Mouse (Mus musculus) urinary bladder, postnatal 4 days (tissue): ENCODE results near the gene Sp2.
A peak's percentile ranks its signal among the peaks of the same experiment; 100 is the strongest.

ENCODE experiments used
- DNase-seq, 2 experiments: peaks; one replicate each; pipeline ENCODE4 v3.0.0; 2021 to 2022; ENCODE audit warnings: low spot score in 2 of 2

The Sp2 gene

GRCm38 (mm10) chr11:96970341-96970740 is 12.4 kb downstream of the Sp2 start:
- no peak for DNase-seq

GRCm38 (mm10) chr11:96969746-96970145 is 13.0 kb downstream of the Sp2 start:
- DNase-seq = peak in 1 of 2 experiments; percentile 56

- DNase-seq = no peak
These were observed 13.5 kb downstream of the Sp2 start for GRCm38 (mm10) chr11:96969280-96969722.

- DNase-seq = no peak
These were observed 14.3 kb downstream of the Sp2 start for GRCm38 (mm10) chr11:96968476-96968875.

- no peak for DNase-seq
These were observed 15.1 kb downstream of the Sp2 start for GRCm38 (mm10) chr11:96967544-96968269.

GRCm38 (mm10) chr11:96966914-96967543 is 15.7 kb downstream of the Sp2 start:
- no peak for DNase-seq

GRCm38 (mm10) chr11:96966172-96966571 is 16.6 kb downstream of the Sp2 start:
- no peak for DNase-seq

- DNase-seq = peak; percentile 75 to 90
These were observed 19.2 kb downstream of the Sp2 start for GRCm38 (mm10) chr11:96963580-96963979.

- DNase-seq = no peak
These were observed 25.5 kb downstream of the Sp2 start for GRCm38 (mm10) chr11:96957061-96957805.

GRCm38 (mm10) chr11:96956009-96956724 is 26.6 kb downstream of the Sp2 start:
- DNase-seq = no peak

- DNase-seq = no peak
These were observed 27.7 kb downstream of the Sp2 start for GRCm38 (mm10) chr11:96955094-96955493.

GRCm38 (mm10) chr11:96952896-96953295 is 29.9 kb downstream of the Sp2 start:
- no peak for DNase-seq

GRCm38 (mm10) chr11:96952426-96952825 is 30.3 kb downstream of the Sp2 start:
- no peak for DNase-seq

- no peak for DNase-seq
These were observed 32.0 kb downstream of the Sp2 start for GRCm38 (mm10) chr11:96950767-96951166.

GRCm38 (mm10) chr11:96947849-96948248 is 34.9 kb downstream of the Sp2 start:
- no peak for DNase-seq

- no peak for DNase-seq
These were observed 36.3 kb downstream of the Sp2 start for GRCm38 (mm10) chr11:96946498-96946897.

GRCm38 (mm10) chr11:96944844-96945580 is 37.7 kb downstream of the Sp2 start:
- DNase-seq = no peak

- peak; percentile 85 to 86 for DNase-seq
These were observed 38.9 kb downstream of the Sp2 start, which contains the start of gene Pnpo for GRCm38 (mm10) chr11:96943746-96944304. Pnpo (minus strand) TSS chr11:96943986.

GRCm38 (mm10) chr11:96941989-96942590 is 40.7 kb downstream of the Sp2 start:
- no peak for DNase-seq
